Mouse (Mus musculus) limb, embryonic 12.5 days (tissue): ENCODE measurements around the gene 2900026A02Rik. TPM values are rescaled to one million over a fixed set of nuclear protein-coding genes. Genes with fewer than 3 reads are reported as not detected.

ENCODE experiments used
- ATAC-seq: fragments of 200-750 bp; cut with Nextera tagmentation; 2 replicates; pipeline ENCODE4 v1.8.0; 2017; ENCODE audit warnings: low read depth, moderate TSS enrichment; ENCODE audit not compliant: insufficient number of reproducible peaks, insufficient read depth, low FRiP score, low TSS enrichment
- H3K27ac ChIP-seq: fragments of 300-500 bp; sonication (generic); 2 replicates; pipeline ENCODE4 v1.5.1; 2016; ENCODE audit warnings: mild to moderate bottlenecking, moderate library complexity
- H3K27me3 ChIP-seq: fragments of 300-500 bp; sonication (generic); 2 replicates; pipeline ENCODE4 v1.6.1; 2016; ENCODE audit warnings: mild to moderate bottlenecking, moderate library complexity
- H3K36me3 ChIP-seq: fragments of 300-500 bp; sonication (generic); 2 replicates; pipeline ENCODE4 v1.6.1; 2016; ENCODE audit warnings: mild to moderate bottlenecking, moderate library complexity
- H3K4me1 ChIP-seq: fragments of 300-500 bp; sonication (generic); replicated peaks from 2 replicates; pipeline ENCODE4 v1.6.1; 2016
- H3K4me2 ChIP-seq: fragments of 300-500 bp; sonication (generic); 2 replicates; pipeline ENCODE4 v1.6.1; 2016; ENCODE audit warnings: mild to moderate bottlenecking, moderate library complexity
- H3K4me3 ChIP-seq: fragments of 300-500 bp; sonication (generic); replicated peaks from 2 replicates; pipeline ENCODE4 v1.5.1; 2016; ENCODE audit warnings: mild to moderate bottlenecking
- H3K9ac ChIP-seq: fragments of 300-500 bp; sonication (generic); replicated peaks from 2 replicates; pipeline ENCODE4 v1.6.1; 2016; ENCODE audit warnings: mild to moderate bottlenecking, moderate library complexity
- H3K9me3 ChIP-seq: fragments of 300-500 bp; sonication (generic); 2 replicates; pipeline ENCODE4 v1.6.1; 2016; ENCODE audit warnings: mild to moderate bottlenecking, moderate library complexity
- WGBS: fragments of 180-500 bp; shearing (Covaris S2); methylation state at CpG from one replicate; pipeline ENCODE4 v1.1.7; 2016; 5-methylcytosine and 5-hydroxymethylcytosine counted together
- polyA plus RNA-seq: library from polyadenylated mRNA; unstranded; fragments of >200 nt; fragmentation: Nextera tagmentation; extraction: Ambion mirVana; gene quantifications from 2 replicates; pipeline ENCODE4 v1.2.1, GENCODE M21; 2016

Gene 2900026A02Rik
- polyA plus RNA-seq, 1 experiment from 2014 or later, result 3.2 TPM

- Histone ChIP-seq H3K4me1 (peaks cover 2% of the 10 kb centered on the region), H3K27ac (no peak overlapping the region), H3K9me3 (no peaks in the 10 kb centered on the region), H3K36me3 (no peaks in the 10 kb centered on the region), H3K4me3 (no peak overlapping the region), H3K27me3 (no peaks in the 10 kb centered on the region), H3K9ac (no peak overlapping the region), H3K4me2 (no peak overlapping the region)
- WGBS, result 90% methylated on average over 6 of the region's 6 CpGs
- no peak for ATAC-seq
These were observed 25.1 kb downstream of the 2900026A02Rik start for GRCm38 (mm10) chr5:113195907-113196306.

DNA sequence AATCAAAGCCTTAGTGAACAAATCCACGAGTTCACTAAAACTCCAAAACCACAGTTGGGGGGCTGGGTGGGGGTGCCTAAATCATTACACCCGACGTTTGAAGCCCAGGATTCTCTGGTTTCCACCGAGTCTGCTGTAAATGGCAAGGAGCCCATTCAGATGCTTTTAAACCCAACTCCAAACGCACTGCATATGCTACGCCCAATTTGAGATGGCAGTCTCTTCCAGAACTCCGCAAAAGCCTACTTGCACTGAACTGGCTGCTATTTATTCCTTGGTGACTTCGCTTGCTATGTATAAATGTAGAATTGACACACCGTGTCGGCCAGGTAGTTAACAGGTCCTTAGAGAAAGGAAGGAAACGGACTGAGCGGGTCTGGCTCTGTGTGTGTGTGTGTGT lies 25.6 kb downstream of the 2900026A02Rik start:
- H3K4me2 ChIP-seq, result no peak overlapping the region
- no peaks in the 10 kb centered on the region for H3K27me3 ChIP-seq
- H3K9me3 ChIP-seq, result no peaks in the 10 kb centered on the region
- ATAC-seq, result no peak
- H3K9ac ChIP-seq, result no peak overlapping the region
- H3K27ac ChIP-seq, result no peak overlapping the region
- WGBS, result 85% methylated on average over 12 of the region's 12 CpGs
- H3K4me3 ChIP-seq, result no peak overlapping the region
- no peaks in the 10 kb centered on the region for H3K36me3 ChIP-seq
- peaks cover 2% of the 10 kb centered on the region for H3K4me1 ChIP-seq

DNA sequence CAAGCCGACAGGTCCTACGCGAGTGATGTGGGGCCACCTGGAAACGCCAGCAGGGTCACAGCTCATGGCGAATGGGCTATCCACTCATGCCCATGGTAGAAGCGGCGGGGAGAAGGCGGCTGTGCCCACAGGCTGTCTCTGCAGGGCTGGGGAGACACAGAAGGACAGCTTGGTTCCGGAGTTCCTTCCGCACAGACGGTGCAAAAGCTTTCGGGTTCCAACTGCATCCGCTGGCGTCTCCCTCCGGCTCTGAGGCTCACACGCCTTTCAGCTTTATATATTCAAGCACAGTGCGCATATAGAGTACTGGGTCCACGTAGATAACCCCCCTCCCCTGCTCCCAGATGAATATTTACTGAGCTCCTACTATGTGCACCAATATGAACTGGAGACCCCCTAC lies 27.3 kb downstream of the 2900026A02Rik start:
- Histone ChIP-seq H3K4me2 (no peak overlapping the region), H3K4me1 (peaks cover 3% of the 10 kb centered on the region), H3K9me3 (no peaks in the 10 kb centered on the region), H3K9ac (no peak overlapping the region), H3K27me3 (no peaks in the 10 kb centered on the region), H3K27ac (no peak overlapping the region), H3K36me3 (no peaks in the 10 kb centered on the region), H3K4me3 (no peak overlapping the region)
- WGBS, result 90% methylated on average over 18 of the region's 18 CpGs
- no peak for ATAC-seq

DNA sequence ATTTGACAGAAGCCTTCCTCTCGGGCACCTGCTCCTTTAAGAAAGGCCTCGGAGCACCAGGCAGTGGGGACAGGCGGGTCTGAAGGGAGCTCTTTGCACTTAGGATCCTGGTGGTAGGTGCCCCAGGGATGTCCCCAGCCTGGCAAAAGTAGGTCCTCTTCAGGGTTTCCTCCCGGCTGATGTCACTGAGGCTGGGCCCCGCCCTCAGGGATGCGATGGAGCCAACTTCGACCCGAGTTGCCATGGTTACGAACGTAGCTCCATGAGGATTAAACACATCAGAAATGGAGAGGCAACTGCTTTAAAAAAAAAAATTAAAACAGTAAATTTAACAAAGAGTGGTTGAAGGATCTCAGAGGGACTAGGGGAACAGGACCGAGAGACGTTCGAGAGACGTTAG lies 29.1 kb downstream of the 2900026A02Rik start:
- no peaks in the 10 kb centered on the region for H3K9me3 ChIP-seq
- no peaks in the 10 kb centered on the region for H3K36me3 ChIP-seq
- no peak for ATAC-seq
- H3K4me1 ChIP-seq, result peaks cover 13% of the 10 kb centered on the region
- H3K4me2 ChIP-seq, result no peak overlapping the region
- H3K27me3 ChIP-seq, result no peaks in the 10 kb centered on the region
- H3K9ac ChIP-seq, result no peak overlapping the region
- 79% methylated on average over 14 of the region's 14 CpGs for WGBS
- H3K27ac ChIP-seq, result no peak overlapping the region
- no peak overlapping the region for H3K4me3 ChIP-seq

GRCm38 (mm10) chr5:113190558-113190957 lies 30.5 kb downstream of the 2900026A02Rik start:
- 62% methylated on average over 14 of the region's 14 CpGs for WGBS
- H3K9ac ChIP-seq, result no peak overlapping the region
- no peak overlapping the region for H3K27ac ChIP-seq
- no peak for ATAC-seq
- no peaks in the 10 kb centered on the region for H3K9me3 ChIP-seq
- H3K27me3 ChIP-seq, result no peaks in the 10 kb centered on the region
- H3K4me1 ChIP-seq, result peaks cover 13% of the 10 kb centered on the region
- no peak overlapping the region for H3K4me2 ChIP-seq
- H3K4me3 ChIP-seq, result no peak overlapping the region
- H3K36me3 ChIP-seq, result no peaks in the 10 kb centered on the region

GRCm38 (mm10) chr5:113181441-113181840 lies 39.6 kb downstream of the 2900026A02Rik start:
- Histone ChIP-seq H3K4me1 (peaks cover 12% of the 10 kb centered on the region), H3K9ac (no peak overlapping the region), H3K9me3 (no peaks in the 10 kb centered on the region), H3K27ac (no peak overlapping the region), H3K4me3 (no peak overlapping the region), H3K27me3 (no peaks in the 10 kb centered on the region), H3K36me3 (no peaks in the 10 kb centered on the region), H3K4me2 (no peak overlapping the region)
- no peak for ATAC-seq
- 25% methylated on average over 6 of the region's 6 CpGs for WGBS

GRCm38 (mm10) chr5:113180755-113181154 lies 40.3 kb downstream of the 2900026A02Rik start:
- WGBS, result 81% methylated on average over 15 of the region's 15 CpGs
- Histone ChIP-seq H3K4me1 (peaks cover 12% of the 10 kb centered on the region), H3K27me3 (no peaks in the 10 kb centered on the region), H3K27ac (peak overlapping the region; percentile 81), H3K4me2 (peak overlapping the region; percentile 65), H3K9ac (no peak overlapping the region), H3K4me3 (peak overlapping the region; percentile 39; the same call in 1 of the 2 replicates), H3K36me3 (no peaks in the 10 kb centered on the region), H3K9me3 (no peaks in the 10 kb centered on the region)
- ATAC-seq, result no peak

DNA sequence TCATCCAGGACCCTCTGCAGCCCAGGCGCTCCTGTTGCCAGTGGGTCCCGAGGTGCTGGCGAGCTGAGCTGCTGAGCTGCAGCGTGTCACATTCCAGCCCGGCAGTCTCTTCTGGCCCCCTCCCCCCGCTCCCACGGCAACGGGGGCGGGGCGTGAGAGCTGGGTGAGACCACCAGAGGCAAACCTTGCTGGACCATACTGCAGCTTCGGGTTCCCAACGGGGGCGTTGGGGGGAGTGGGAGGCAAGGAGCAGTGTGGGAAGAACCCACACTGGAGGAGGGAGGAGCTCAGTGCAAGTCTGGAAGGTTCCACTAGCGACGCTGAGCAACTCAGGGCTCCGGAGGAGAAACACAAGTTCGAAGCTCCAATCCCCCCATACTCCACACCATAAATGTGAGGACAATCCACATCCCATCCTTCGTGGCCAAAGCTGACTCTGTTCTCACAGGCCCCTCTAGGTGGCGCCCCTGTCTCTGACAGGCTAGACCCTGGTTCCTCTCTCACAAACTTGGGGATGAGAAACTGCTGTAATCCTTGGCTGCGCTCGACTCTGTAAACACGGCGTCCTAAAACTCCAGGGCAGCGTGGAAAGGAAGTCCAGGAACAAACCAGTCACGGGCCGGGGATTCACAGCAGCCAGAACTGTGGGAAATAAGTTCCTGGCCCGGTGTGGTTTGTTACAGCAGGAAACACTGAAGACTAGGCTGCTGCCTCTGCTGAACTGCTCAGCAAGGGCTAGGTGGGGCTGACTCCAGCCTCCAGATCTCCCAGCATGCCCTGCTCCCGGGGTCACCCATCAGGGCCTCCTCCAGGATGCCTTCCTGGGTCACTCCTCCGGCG lies 41.0 kb downstream of the 2900026A02Rik start:
- peak overlapping the region; percentile 81 for H3K27ac ChIP-seq
- H3K4me3 ChIP-seq, result peak overlapping the region; percentile 39
- H3K9me3 ChIP-seq, result no peaks in the 10 kb centered on the region
- no peaks in the 10 kb centered on the region for H3K36me3 ChIP-seq
- no peaks in the 10 kb centered on the region for H3K27me3 ChIP-seq
- WGBS, result 4% methylated on average over 30 of the region's 30 CpGs
- peak overlapping the region; percentile 65 for H3K4me2 ChIP-seq
- ATAC-seq, result peak; percentile 80
- peaks cover 12% of the 10 kb centered on the region for H3K4me1 ChIP-seq
- H3K9ac ChIP-seq, result peak overlapping the region; percentile 42

DNA sequence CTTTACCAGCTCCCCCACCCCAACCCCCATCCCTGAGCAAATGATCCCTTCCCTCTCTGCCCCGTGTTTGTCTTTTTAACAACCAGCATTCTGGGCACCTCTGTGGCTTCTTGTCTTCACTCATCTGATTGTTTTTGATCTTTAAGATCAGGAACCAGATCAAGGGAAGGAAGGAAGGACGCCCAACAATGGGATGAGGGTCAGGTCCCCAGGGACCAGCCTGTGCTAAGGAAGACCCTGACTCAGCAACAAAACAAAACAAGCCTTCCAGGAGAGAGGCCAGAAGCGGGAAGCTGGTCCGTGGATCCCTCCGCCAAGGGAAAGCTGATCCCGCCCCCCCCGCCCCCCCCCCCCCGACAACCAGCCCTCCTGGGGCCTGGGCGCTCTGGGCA lies 41.6 kb downstream of the 2900026A02Rik start:
- Histone ChIP-seq H3K36me3 (no peaks in the 10 kb centered on the region), H3K27ac (peak overlapping the region; percentile 81), H3K27me3 (no peaks in the 10 kb centered on the region), H3K9me3 (no peaks in the 10 kb centered on the region), H3K9ac (peak overlapping the region; percentile 42), H3K4me2 (peak overlapping the region; percentile 65), H3K4me1 (peaks cover 12% of the 10 kb centered on the region), H3K4me3 (peak overlapping the region; percentile 39)
- WGBS, result 2% methylated on average over 8 of the region's 9 CpGs
- no peak for ATAC-seq

- no peak for ATAC-seq
- no peaks in the 10 kb centered on the region for H3K36me3 ChIP-seq
- H3K27ac ChIP-seq, result no peak overlapping the region
- H3K4me3 ChIP-seq, result no peak overlapping the region
- no peaks in the 10 kb centered on the region for H3K9me3 ChIP-seq
- H3K4me2 ChIP-seq, result no peak overlapping the region
- no peaks in the 10 kb centered on the region for H3K27me3 ChIP-seq
- WGBS, result 89% methylated on average over 10 of the region's 10 CpGs
- no peak overlapping the region for H3K9ac ChIP-seq
- H3K4me1 ChIP-seq, result peaks cover 12% of the 10 kb centered on the region
These were observed 45.1 kb downstream of the 2900026A02Rik start for GRCm38 (mm10) chr5:113175976-113176375.

DNA sequence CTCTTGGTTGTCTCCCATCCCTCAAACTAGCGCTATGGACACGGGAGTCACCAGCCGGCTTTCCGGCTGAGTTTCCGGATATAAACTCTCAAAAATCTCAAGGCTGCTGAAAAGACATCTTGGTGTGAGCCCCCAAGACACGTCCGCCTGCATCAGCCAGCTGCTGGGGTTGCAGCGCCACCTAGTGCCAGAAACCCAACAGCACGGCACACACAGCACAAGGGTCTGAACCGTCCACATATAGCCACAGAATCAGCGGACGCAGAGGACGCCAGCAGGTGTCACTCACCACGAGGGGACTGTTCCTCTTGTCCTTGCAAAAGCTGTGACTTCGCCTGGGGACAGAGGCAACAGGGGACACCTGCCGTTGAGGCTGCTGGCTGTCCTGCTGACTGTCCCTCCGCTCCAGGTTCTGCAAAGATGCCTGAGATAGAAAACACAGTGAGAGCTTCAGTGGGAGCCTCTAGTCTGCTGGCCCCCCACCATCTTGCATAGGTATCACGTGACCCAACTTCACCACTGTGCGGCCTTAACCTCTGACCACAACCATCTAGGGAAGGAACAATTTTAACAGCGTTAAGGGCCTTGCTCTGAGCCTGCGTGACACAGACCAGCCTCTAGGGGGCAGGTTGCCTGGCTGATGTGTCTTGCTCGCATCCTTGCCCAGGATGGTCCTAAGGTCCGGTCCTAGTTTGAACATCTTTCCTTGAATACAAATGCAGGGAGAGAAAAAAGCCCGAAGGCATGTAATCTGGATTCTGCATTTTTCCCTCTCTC lies 45.9 kb downstream of the 2900026A02Rik start:
- Histone ChIP-seq H3K36me3 (no peaks in the 10 kb centered on the region), H3K27me3 (no peaks in the 10 kb centered on the region), H3K4me2 (no peak overlapping the region), H3K27ac (no peak overlapping the region), H3K4me1 (peaks cover 9% of the 10 kb centered on the region), H3K9me3 (no peaks in the 10 kb centered on the region), H3K9ac (no peak overlapping the region), H3K4me3 (no peak overlapping the region)
- no peak for ATAC-seq
- WGBS, result 43% methylated on average over 24 of the region's 24 CpGs
